Mouse (Mus musculus) thymus, postnatal 14 days (tissue): ENCODE results near the gene Zp1.

Experiments
- DNase-seq: peaks from one replicate; pipeline ENCODE4 v3.0.0; 2021

Zp1 gene

DNA sequence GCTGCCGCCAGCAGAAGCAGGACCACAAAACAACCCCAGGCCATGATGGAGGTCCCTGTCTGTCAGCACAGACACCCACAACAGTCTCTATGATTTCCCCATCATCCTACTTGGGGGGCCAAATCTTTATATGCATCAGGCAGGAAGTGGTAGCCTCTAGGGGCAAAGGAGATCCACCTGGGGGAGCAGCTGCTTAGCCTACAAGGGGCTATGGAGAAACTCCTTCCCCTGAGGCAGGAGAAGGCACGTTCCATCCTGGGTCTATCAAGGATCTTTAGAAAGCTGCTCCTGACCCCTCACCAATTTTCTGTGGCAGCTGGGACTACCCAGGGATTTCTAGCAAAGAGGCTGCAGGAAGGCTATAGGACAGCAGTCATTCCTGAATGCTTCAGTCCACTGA is at the start of gene Zp1:
TSS of gene Zp1 (minus strand) at position 101 of the 400 bp plus-strand sequence.
- DNase-seq, result no peak

- DNase-seq, result no peak
Observed at GRCm38 (mm10) chr19:10968578-10968977, 48.1 kb upstream of the Zp1 start.

DNA sequence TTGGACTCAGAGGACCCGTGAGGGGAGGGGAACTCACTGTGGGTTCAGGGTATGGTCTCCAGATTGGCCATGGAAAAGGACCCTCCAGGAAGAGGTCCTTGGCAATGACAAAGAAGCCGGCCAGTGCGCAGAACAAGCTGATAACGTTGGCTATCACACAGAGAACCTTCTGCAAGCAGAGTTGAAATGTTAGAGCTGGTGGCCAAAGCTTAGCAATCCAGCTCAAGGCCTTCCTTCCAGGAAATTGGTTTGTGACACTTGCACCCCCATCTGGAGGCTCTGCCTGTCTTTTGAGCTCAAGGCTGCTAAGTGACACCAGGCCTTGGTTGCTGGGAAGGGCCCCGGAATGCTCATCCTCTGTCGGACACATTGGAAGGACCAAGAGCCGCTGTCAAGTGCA is 45.3 kb upstream of the Zp1 start:
- no peak for DNase-seq

DNA sequence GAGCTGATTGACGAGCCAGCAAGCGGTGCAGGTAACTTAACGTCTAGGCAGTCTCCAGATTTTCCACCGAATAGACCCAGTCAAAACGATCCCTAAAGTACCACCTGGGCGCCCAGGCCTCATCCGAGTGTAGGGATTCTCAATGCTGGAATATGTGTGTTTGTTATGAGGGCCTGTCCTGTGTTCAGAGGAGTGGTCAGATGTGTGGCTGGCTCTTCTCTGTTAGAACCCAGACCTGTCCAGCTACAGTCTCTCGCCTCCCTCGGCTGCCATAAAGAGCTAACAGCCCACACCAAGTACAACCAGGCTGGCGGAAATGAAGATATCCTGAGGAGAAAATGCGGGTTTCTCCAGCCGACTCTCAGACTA is 39.5 kb upstream of the Zp1 start:
- DNase-seq, result no peak

DNA sequence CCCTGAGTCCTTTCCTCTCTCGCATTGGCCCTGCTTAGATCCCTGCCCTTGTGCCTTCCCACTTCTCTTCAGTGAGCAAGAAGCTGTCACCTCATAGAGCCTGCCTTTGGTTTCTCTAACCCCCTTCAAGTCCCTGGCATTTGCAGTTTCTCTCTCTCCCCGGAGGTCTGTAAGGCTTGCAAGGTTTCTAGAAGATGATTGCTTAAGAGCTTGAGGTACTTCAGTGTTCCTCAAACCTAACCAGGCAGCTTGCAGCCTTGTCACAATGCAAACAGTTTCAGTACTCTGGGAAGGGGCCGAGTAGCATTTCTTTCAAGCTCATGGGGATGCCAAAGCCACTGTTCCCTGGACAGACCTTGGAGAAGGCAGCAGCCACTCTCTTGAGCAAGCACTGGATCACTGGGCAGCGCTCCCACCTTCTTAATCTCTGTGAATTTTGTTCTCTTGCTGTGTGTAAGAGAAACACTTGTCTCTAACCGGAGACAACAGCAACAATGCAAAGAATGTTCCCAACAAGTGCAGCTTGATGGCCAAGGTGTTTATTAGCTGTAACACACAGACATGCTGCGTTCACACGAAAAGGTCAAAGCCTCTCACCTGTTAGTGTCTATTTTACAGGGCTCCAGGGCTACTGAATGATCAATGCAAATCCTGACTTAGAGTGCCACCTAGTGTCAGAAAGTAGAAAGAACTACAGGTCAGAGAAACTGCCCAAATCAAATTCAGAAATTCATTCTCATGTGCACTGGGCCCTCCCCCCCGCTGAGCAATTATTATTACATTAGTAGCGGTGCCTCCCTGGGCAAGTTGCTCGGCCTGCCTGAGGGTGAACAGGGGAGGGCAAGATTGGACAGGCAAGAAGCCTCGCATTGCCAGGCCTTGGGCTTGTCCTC is 38.9 kb upstream of the Zp1 start:
- DNase-seq, result peak; percentile 62

- no peak for DNase-seq
Observed at GRCm38 (mm10) chr19:10952021-10952939, 31.8 kb upstream of the Zp1 start.

DNA sequence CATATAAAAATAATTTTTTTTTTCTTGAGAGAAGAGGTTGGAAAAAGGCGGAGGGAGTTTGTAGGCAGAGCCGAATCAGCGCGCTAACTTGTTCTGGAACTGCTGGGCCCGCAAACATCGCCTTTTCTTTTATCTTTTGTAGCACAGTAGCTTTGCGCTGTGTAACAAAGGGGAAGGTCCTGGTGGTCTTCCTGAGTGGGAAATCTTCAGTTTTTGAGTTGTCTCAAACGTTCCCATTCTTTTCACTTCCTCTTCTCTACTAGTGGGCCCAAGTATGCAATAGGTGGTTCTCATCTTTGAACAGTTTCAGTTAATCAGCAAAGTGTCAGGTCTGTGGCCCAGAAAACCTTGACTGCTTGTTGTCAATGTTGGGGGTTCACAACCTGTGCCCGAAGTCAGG is 29.1 kb upstream of the Zp1 start:
- no peak for DNase-seq

DNA sequence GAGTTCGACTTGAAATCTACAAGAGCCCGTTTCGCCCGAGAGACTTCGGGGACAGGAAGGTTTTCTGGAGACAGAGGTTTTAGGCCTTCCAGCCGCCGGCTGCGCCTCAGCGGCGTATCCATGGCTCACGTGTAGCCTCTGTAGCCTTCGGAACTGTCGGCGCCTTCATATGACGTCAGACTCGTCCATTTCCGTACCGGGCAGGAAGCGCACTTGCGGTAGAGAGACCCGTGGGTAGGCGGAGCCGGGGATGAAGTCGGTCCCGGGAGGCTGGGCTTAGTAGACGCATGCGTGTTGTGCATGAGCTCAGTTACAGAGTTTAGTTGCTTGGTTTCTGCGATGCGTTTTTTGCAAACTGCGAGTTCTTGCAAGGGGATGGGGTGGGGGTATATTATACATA is 28.7 kb upstream of the Zp1 start, which contains the start of gene Ccdc86:
TSS of gene Ccdc86 (minus strand) at position 155 of the 400 bp plus-strand sequence.
- peak; percentile 96 for DNase-seq

- peak; percentile 38 for DNase-seq
Observed at GRCm38 (mm10) chr19:10948416-10948815, 28.0 kb upstream of the Zp1 start.

DNA sequence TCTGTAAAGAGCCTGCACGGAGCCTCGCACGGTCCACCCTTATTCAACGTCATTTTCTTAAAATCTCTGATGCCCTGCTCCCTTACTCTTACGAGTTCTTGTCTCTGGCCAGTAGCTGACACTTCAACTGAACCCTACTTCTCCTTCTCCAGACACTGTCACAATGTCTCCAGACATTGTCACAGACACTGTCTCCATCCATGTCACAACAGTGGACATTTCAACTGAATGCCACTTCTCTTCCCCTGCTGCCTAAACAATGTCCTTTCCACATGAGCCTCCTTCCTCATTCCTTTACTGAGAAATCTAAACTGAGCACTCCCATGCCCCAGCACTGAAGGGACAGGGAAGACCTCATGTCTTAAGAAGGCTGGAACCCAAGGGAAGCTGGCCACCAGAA is 26.8 kb upstream of the Zp1 start:
- no peak for DNase-seq

DNA sequence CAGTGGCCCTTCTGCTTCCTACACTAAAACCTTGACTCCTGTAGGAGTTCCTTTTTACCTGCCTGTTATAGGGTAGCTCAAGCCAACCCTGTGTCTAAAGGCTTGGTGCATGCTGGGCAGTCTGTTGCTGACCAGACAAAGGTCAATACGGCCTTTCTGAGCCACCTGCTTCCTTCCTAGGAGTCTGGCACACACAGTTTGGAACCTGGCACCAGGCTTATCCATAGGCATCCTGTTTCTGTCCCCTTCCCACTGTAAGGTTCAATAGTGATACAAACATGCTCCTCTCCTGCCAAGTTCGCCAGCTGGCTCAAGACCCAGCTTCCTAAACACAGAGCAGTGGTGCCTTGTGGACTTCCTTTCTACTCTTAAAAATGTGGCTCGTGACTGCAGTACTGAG is 26.1 kb upstream of the Zp1 start:
- no peak for DNase-seq

- no peak for DNase-seq
Observed at GRCm38 (mm10) chr19:10943955-10944354, 23.5 kb upstream of the Zp1 start.

GRCm38 (mm10) chr19:10940801-10941457 is 20.5 kb upstream of the Zp1 start:
- no peak for DNase-seq

DNA sequence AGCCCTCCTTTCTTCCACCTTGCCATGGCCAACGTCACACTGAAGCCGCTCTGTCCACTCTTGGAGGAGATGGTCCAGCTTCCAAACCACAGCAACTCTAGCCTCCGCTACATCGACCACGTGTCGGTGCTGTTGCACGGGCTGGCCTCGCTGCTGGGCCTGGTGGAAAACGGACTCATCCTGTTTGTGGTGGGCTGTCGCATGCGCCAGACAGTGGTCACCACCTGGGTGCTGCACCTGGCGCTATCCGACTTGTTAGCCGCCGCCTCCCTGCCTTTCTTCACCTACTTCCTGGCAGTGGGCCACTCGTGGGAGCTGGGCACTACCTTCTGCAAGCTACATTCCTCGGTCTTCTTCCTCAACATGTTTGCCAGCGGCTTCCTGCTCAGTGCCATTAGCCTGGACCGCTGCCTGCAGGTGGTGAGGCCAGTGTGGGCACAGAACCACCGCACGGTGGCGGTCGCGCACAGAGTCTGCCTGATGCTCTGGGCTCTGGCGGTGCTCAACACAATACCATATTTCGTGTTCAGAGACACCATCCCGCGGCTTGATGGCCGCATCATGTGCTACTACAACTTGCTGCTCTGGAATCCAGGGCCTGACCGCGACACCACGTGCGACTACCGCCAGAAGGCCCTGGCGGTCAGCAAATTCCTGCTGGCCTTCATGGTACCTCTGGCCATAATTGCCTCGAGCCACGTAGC is 19.8 kb upstream of the Zp1 start:
- peak; percentile 70 for DNase-seq

DNA sequence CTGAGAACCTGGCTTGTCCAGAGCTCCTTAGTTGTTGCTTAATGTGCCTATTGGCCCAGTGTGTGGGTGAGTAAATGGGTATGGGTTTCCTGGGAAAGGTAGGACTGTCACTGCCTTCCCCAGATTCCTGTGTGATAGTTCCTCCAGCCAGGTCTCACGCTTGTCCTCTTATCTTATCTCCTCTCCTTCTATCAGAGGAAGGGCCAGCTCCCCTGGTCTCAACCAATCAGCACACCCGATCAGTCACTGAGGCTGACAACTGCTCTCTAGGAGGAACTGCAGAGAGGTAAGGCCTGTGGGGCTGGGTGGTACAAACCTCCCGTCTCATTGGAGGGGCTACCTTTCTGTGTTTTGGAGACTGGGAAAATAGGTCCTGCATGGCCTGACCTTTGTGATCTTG is 18.3 kb upstream of the Zp1 start:
- DNase-seq, result no peak

GRCm38 (mm10) chr19:10937110-10937563 is 16.7 kb upstream of the Zp1 start, which contains the start of gene Ptgdr2:
Gene Ptgdr2 (plus strand): TSS chr19:10937160.
- no peak for DNase-seq

GRCm38 (mm10) chr19:10936077-10936476 is 15.6 kb upstream of the Zp1 start:
- no peak for DNase-seq

- DNase-seq, result no peak
Observed at GRCm38 (mm10) chr19:10935029-10935428, 14.6 kb upstream of the Zp1 start.

DNA sequence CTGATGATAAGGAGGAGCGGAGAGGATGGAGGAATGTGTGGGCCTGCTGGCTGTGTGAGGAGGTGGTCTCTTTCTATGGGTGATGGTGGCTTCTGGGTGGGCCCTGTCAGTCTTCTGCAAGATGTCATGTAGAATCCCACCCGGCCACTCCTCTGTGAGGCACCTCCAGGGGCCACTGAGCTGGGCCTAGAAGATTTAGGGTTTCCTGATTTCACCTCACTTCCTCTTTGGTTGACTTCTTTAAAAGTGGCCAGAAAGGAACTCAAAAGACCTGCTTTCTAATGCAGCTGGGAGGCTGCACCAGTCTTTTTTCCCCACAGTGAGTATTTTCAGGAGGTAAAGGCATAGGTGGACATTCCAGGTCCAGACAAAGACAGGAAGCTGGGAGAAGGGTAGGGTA is 10.2 kb upstream of the Zp1 start:
- no peak for DNase-seq

DNA sequence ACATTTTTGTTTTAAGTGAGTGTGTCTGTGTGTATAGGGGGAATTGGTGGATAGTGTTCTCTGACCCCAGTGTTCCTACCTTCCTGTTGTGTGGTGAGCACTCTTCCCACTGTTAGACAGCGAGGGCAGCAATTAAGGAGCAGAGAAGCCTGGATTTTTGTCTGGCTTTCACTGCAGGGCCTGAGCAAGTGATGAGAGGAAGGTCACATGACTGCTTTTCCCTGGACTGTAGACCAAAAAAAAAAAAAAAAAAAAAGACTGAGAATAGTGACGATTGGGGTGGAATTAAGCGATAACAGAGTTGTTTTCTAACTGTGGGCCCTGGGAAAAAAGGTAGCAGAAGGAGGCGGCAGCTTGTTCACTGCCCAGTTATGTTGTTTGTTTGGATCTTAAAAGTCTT is 6.2 kb upstream of the Zp1 start:
- no peak for DNase-seq

DNA sequence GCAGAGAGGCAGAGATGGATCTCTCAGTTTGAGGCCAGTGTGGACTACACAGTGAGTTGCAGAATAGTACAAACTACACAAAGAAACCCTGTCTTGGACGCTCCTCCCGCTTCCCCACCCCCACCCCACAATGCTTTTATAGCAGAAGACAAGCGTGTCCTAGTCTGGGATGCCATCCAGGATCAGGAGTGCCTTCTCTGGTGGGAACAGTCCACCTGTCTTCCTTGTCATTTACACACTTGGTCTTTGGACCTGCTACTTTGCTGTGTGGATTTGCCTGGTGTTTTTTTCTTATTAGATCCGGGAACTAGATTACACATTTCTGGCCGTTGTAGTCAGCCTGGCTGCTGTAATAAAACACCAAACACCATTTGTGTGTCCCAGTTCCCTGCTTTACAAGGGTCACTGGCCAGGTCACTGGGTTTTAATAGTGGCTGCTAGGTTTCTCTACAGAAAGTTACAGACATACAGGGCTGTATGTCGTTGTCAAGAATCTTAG is 5.7 kb upstream of the Zp1 start:
- no peak for DNase-seq

GRCm38 (mm10) chr19:10924220-10924619 is 3.8 kb upstream of the Zp1 start:
- DNase-seq, result no peak
